Mouse (Mus musculus) liver, embryonic 14.5 days (tissue): Measurements from ENCODE around the gene Cx3cl1. TPM values are rescaled to one million over a fixed set of nuclear protein-coding genes. Genes with fewer than 3 reads are reported as not detected.

Experiments used
- ATAC-seq: fragments of 200-750 bp; cut with Nextera tagmentation; 2 replicates; pipeline ENCODE4 v1.8.0; 2017; ENCODE audit warnings: moderate number of reproducible peaks, mild to moderate bottlenecking, moderate library complexity; ENCODE audit not compliant: insufficient read depth
- DNase-seq, 3 experiments: peaks; one replicate each; pipeline ENCODE4 v3.0.0-alpha.2; 2012 to 2013; ENCODE audit warnings: low read depth in 3 of 3, low spot score in 3 of 3
- H3K27ac ChIP-seq: fragments of 300-500 bp; sonication (generic); 2 replicates; pipeline ENCODE4 v1.5.1; 2014; ENCODE audit warnings: moderate library complexity, mild to moderate bottlenecking, control low read depth, inconsistent platforms
- H3K27me3 ChIP-seq: fragments of 300-500 bp; sonication (generic); 2 replicates; pipeline ENCODE4 v1.6.1; 2014; ENCODE audit warnings: mild to moderate bottlenecking, low read length, moderate library complexity; ENCODE audit not compliant: control insufficient read depth, insufficient read depth
- H3K36me3 ChIP-seq: fragments of 300-500 bp; sonication (generic); replicated peaks from 2 replicates; pipeline ENCODE4 v1.6.1; 2014; ENCODE audit warnings: low read depth; ENCODE audit not compliant: control insufficient read depth, insufficient read depth
- H3K4me1 ChIP-seq, 2 experiments: fragments of 200-500 bp in 1 of 2; fragments of 300-500 bp in 1 of 2; sonication (generic) in 1 of 2; replicated peaks; 2 replicates each; pipeline ENCODE4 v1.6.1; 2012 to 2014; ENCODE audit warnings: antibody characterized with exemption in 1 of 2, inconsistent platforms in 1 of 2, low read length in 1 of 2; ENCODE audit not compliant: control insufficient read depth in 2 of 2, insufficient read depth in 2 of 2
- H3K4me2 ChIP-seq: fragments of 300-500 bp; sonication (generic); 2 replicates; pipeline ENCODE4 v1.6.1; 2014; ENCODE audit warnings: low read depth, mild to moderate bottlenecking, control low read depth, moderate library complexity
- H3K4me3 ChIP-seq, 2 experiments: fragments of 200-500 bp in 1 of 2; fragments of 300-500 bp in 1 of 2; sonication (generic) in 1 of 2; 2 replicates each; pipeline ENCODE4 v1.5.1; 2012 to 2014; ENCODE audit warnings: low read depth in 2 of 2, low read length in 2 of 2, mild to moderate bottlenecking in 2 of 2, control low read depth in 1 of 2, inconsistent platforms in 1 of 2, moderate library complexity in 1 of 2; ENCODE audit not compliant: insufficient read depth in 1 of 2
- H3K9ac ChIP-seq: fragments of 300-500 bp; sonication (generic); replicated peaks from 2 replicates; pipeline ENCODE4 v1.6.1; 2014; ENCODE audit warnings: mild to moderate bottlenecking, control low read depth, moderate library complexity
- H3K9me3 ChIP-seq: fragments of 300-500 bp; sonication (generic); 2 replicates; pipeline ENCODE4 v1.6.1; 2016; ENCODE audit warnings: low read length, mixed read lengths; ENCODE audit not compliant: control insufficient read depth
- CTCF ChIP-seq: IDR thresholded peaks from 2 replicates; pipeline ENCODE4 v1.5.1; 2016; ENCODE audit warnings: antibody characterized with exemption, low read depth, control low read depth
- EP300 ChIP-seq: IDR thresholded peaks from 2 replicates; pipeline ENCODE4 v1.6.1; 2016; ENCODE audit warnings: antibody characterized with exemption, low read depth
- WGBS: fragments of 180-500 bp; shearing (Covaris S2); extraction: QIAGEN DNeasy Blood & Tissue Kit; methylation state at CpG from one replicate; pipeline ENCODE4 v1.1.7; 2014; ENCODE audit not compliant: insufficient replicate concordance; 5-methylcytosine and 5-hydroxymethylcytosine counted together
- polyA plus RNA-seq, 2 experiments: library from polyadenylated mRNA; depleted of rRNA in 1 of 2; stranded (reverse) in 1 of 2; unstranded in 1 of 2; fragments of >200 nt; fragmentation: Nextera tagmentation in 1 of 2; extraction: Ambion mirVana in 1 of 2; gene quantifications; 2 replicates each; pipeline versions ENCODE4 v1.2.1 to v1.2.3; 2012 to 2014

Gene Cx3cl1
- polyA plus RNA-seq, 2 experiments = 0.12 to 0.34 TPM

DNA sequence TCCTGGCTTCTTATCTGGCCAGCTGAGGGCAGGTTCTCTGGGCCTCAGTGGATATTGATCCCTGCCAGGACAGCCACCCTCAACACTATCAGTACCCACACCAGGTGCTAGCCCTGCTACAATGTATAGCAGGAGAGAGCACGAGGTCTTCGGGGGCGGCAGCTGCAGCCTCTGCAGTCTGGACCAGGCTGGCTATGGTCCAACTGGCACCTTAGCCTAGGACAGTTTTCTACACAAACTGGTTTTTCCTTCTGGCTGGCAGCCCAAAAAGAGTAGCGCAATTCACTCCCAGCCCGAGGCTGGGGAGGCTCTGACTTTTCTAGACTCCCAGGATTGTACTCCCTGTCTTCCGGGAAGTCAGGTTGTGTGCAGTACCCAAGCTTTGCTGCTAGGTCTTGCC, 864 bp upstream of the Cx3cl1 start:
- no peaks in the 10 kb centered on the region for H3K9me3 ChIP-seq
- 0 out of 2 replicates have a peak, but pooled peaks have one; percentile 18 for TF ChIP-seq EP300
- no peak for TF ChIP-seq CTCF
- no peak overlapping the region for H3K4me2 ChIP-seq
- DNase-seq (no peak), ATAC-seq (peak; percentile 57; the same call in 1 of the 2 replicates)
- no peak overlapping the region for H3K9ac ChIP-seq
- WGBS = 43% methylated on average over 6 of the region's 6 CpGs
- H3K36me3 ChIP-seq = no peaks in the 10 kb centered on the region
- no peak overlapping the region for H3K4me3 ChIP-seq
- H3K27ac ChIP-seq = no peak overlapping the region
- H3K4me1 ChIP-seq = peaks cover 3 to 11% of the 10 kb centered on the region in 2 experiments; a peak in 2 of 4 replicates
- H3K27me3 ChIP-seq = peaks cover 49% of the 10 kb centered on the region

DNA sequence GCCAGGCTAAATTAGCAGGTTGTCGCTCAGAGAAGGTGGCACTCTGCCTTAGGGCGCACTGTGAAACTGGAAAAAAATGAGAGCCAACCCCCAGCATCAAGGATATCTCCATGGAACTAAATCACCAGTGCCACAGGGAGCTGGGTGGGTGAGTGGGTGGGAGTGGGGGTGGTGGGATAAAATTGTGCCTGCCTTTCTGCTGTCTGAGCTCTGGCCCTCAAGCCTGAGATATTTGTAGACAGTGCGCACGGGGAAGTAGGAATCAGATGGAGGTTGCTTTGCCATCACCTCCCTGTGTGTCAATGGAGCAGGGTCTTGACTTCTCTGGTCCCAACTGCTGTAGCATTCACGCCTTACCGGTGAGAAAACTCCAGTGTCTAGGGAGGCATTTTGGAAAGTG, 1.2 kb downstream of the Cx3cl1 start:
- DNase-seq = no peak
- TF ChIP-seq CTCF = no peak
- no peak for TF ChIP-seq EP300
- no peak overlapping the region for H3K9ac ChIP-seq
- H3K4me2 ChIP-seq = no peak overlapping the region
- H3K36me3 ChIP-seq = no peaks in the 10 kb centered on the region
- H3K27me3 ChIP-seq = peaks cover 49% of the 10 kb centered on the region
- WGBS = 56% methylated on average over 6 of the region's 6 CpGs
- no peaks in the 10 kb centered on the region for H3K9me3 ChIP-seq
- no peak overlapping the region for H3K4me3 ChIP-seq
- H3K4me1 ChIP-seq = peaks cover 3 to 11% of the 10 kb centered on the region in 2 experiments; a peak in 2 of 4 replicates
- H3K27ac ChIP-seq = no peak overlapping the region
- no peak for ATAC-seq

DNA sequence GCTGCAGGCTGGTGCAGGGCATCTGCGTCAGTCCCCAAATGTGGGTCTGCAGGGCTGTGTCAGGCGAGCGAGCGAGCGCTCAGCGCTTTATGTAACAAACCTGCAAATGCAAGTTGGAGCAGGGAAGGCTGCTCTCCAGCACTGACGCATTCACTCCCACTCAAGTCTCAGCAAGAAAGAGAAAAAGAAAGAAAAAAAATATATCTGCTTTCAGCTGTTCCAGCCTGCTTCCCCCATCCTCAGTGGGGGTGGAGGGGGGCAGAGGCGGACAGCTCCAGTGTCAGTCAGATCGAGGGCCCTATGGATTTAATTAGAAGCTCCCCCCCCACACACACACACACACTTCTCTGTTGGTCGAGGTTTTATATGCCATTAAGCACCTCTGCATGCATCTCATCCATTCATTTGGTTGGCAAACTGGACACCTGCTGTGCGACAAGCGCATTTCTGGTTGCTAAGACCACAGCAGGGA, 1.9 kb downstream of the Cx3cl1 start:
- TF ChIP-seq EP300 (no peak), CTCF (no peak)
- no peak overlapping the region for H3K9ac ChIP-seq
- no peak overlapping the region for H3K27ac ChIP-seq
- peaks cover 3 to 12% of the 10 kb centered on the region in 2 experiments; a peak in 2 of 4 replicates for H3K4me1 ChIP-seq
- 67% methylated on average over 12 of the region's 12 CpGs for whole genome bisulfite sequencing
- no peaks in the 10 kb centered on the region for H3K9me3 ChIP-seq
- no peak overlapping the region for H3K4me2 ChIP-seq
- H3K4me3 ChIP-seq = no peak overlapping the region
- H3K27me3 ChIP-seq = peaks cover 49% of the 10 kb centered on the region
- H3K36me3 ChIP-seq = no peaks in the 10 kb centered on the region
- ATAC-seq (no peak), DNase-seq (no peak)

DNA sequence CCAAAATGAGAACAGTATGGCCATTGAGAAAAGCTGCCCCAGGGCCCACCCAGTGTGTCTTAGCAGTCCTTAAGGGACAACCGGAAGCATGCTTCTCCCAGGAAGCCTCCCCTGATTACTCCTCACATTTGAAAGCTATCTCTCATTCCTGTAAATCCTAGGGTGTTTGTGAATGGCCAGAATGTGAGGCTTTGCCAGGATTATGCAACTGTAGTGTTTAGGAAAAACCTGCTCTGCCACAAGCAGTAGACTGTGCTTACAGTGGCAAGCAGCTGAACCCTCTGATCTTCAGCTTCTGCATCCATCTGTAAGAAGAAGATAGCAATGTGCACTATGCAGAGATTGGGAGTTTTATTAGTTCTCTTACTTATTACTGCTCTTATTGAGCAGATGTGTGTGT, 2.8 kb downstream of the Cx3cl1 start:
- Histone ChIP-seq H3K4me2 (no peak overlapping the region), H3K9me3 (no peaks in the 10 kb centered on the region), H3K9ac (no peak overlapping the region), H3K27ac (no peak overlapping the region), H3K36me3 (no peaks in the 10 kb centered on the region), H3K27me3 (peaks cover 48% of the 10 kb centered on the region), H3K4me3 (no peak overlapping the region), H3K4me1 (peaks cover 3 to 17% of the 10 kb centered on the region in 2 experiments; a peak in 2 of 4 replicates)
- TF ChIP-seq EP300 = no peak
- TF ChIP-seq CTCF = no peak
- WGBS = 59% methylated on average over 1 of the region's 1 CpGs
- DNase-seq (no peak), ATAC-seq (no peak)

DNA sequence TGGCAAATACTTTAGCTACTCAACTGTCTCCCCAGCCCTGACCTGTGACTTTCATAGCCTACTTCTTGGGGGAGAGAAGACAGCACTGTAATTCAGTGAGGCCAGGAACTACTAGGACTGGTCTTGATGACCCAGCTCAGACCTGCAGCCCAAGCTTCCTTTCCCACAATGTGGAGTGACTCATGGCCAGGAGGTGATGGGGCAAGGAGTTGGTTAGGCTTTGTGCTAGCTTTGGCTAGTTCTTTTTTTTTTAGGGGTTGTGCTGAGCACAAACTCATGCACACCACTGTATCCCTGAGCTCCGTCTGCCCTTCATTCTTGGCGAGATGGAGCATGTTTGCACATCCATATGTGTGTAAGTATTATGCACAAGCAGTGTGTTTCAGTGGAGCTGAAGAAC, 4.5 kb downstream of the Cx3cl1 start:
- 42% methylated on average over 2 of the region's 2 CpGs for WGBS
- Histone ChIP-seq H3K36me3 (no peaks in the 10 kb centered on the region), H3K4me2 (no peak overlapping the region), H3K9me3 (no peaks in the 10 kb centered on the region), H3K4me1 (peaks cover 12 to 15% of the 10 kb centered on the region in 2 experiments), H3K4me3 (no peak overlapping the region), H3K27me3 (peaks cover 30% of the 10 kb centered on the region), H3K27ac (no peak overlapping the region), H3K9ac (no peak overlapping the region)
- ATAC-seq (no peak), DNase-seq (no peak)
- TF ChIP-seq CTCF (no peak), EP300 (no peak)
